Mouse (Mus musculus): Measurements from ENCODE around the gene Sys1.

Gene Sys1

GRCm38 (mm10) chr2:164456864-164457300, at the start of gene Sys1:
TSS of gene Sys1 (plus strand) at chr2:164456964.
- DNase-seq (ENCODE audit: low read depth, low spot score) = no peak

GRCm38 (mm10) chr2:164407708-164408107, 49.1 kb upstream of the Sys1 start:
- peak; percentile 88 for DNase-seq (ENCODE audit: low read depth, low spot score)

GRCm38 (mm10) chr2:164414167-164414566, 42.6 kb upstream of the Sys1 start:
- DNase-seq (ENCODE audit: low read depth, low spot score) = no peak

- no peak for DNase-seq (ENCODE audit: low read depth, low spot score)
These were observed 42.2 kb upstream of the Sys1 start for GRCm38 (mm10) chr2:164414581-164414980.

GRCm38 (mm10) chr2:164417198-164417597, 39.6 kb upstream of the Sys1 start:
- DNase-seq (ENCODE audit: low read depth, low spot score) = peak; percentile 66

GRCm38 (mm10) chr2:164418308-164418875, 38.4 kb upstream of the Sys1 start:
- no peak for DNase-seq (ENCODE audit: low read depth, low spot score)

- DNase-seq (ENCODE audit: low read depth, low spot score) = no peak
These were observed 37.3 kb upstream of the Sys1 start for GRCm38 (mm10) chr2:164419489-164419888.

GRCm38 (mm10) chr2:164421306-164421705, 35.5 kb upstream of the Sys1 start:
- DNase-seq (ENCODE audit: low read depth, low spot score) = no peak

GRCm38 (mm10) chr2:164421979-164422378, 34.8 kb upstream of the Sys1 start:
- DNase-seq (ENCODE audit: low read depth, low spot score) = no peak

- DNase-seq (ENCODE audit: low read depth, low spot score) = no peak
These were observed 33.9 kb upstream of the Sys1 start for GRCm38 (mm10) chr2:164422675-164423393.

GRCm38 (mm10) chr2:164423464-164423863, 33.3 kb upstream of the Sys1 start:
- no peak for DNase-seq (ENCODE audit: low read depth, low spot score)

GRCm38 (mm10) chr2:164424406-164424805, 32.4 kb upstream of the Sys1 start:
- no peak for DNase-seq (ENCODE audit: low read depth, low spot score)

- no peak for DNase-seq (ENCODE audit: low read depth, low spot score)
These were observed 31.4 kb upstream of the Sys1 start for GRCm38 (mm10) chr2:164425401-164425800.

GRCm38 (mm10) chr2:164426121-164426520, 30.6 kb upstream of the Sys1 start:
- no peak for DNase-seq (ENCODE audit: low read depth, low spot score)

- DNase-seq (ENCODE audit: low read depth, low spot score) = no peak
These were observed 29.8 kb upstream of the Sys1 start for GRCm38 (mm10) chr2:164426952-164427351.

- DNase-seq (ENCODE audit: low read depth, low spot score) = no peak
These were observed 28.3 kb upstream of the Sys1 start for GRCm38 (mm10) chr2:164428451-164428850.

- no peak for DNase-seq (ENCODE audit: low read depth, low spot score)
These were observed 26.7 kb upstream of the Sys1 start for GRCm38 (mm10) chr2:164429881-164430615.

GRCm38 (mm10) chr2:164430697-164431096, 26.1 kb upstream of the Sys1 start:
- DNase-seq (ENCODE audit: low read depth, low spot score) = no peak

GRCm38 (mm10) chr2:164431676-164432465, 24.9 kb upstream of the Sys1 start:
- no peak for DNase-seq (ENCODE audit: low read depth, low spot score)

GRCm38 (mm10) chr2:164432541-164433191, 24.1 kb upstream of the Sys1 start:
- DNase-seq (ENCODE audit: low read depth, low spot score) = no peak

GRCm38 (mm10) chr2:164433278-164433895, 23.4 kb upstream of the Sys1 start:
- no peak for DNase-seq (ENCODE audit: low read depth, low spot score)

Data from forelimb bud, embryonic 11.5 days (tissue).